Mouse (Mus musculus) thymus, adult 2 months (tissue): ENCODE results near the gene Stat3. TPM values are rescaled to one million over a fixed set of nuclear protein-coding genes. Genes with fewer than 3 reads are reported as not detected.

ENCODE experiments used
- DNase-seq: peaks from one replicate; pipeline ENCODE4 v3.0.0; 2021
- H3K27ac ChIP-seq: fragments of 200-500 bp; 2 replicates; pipeline ENCODE4 v1.5.1; 2012; ENCODE audit warnings: low read length, control low read depth; ENCODE audit not compliant: control insufficient read depth, insufficient read depth
- H3K27me3 ChIP-seq: fragments of 200-500 bp; 2 replicates; pipeline ENCODE4 v1.6.1; 2012; ENCODE audit warnings: mild to moderate bottlenecking, low read length, moderate library complexity, mixed read lengths; ENCODE audit not compliant: control insufficient read depth, insufficient read depth
- H3K36me3 ChIP-seq: fragments of 200-500 bp; 2 replicates; pipeline ENCODE4 v1.6.1; 2012; ENCODE audit warnings: mild to moderate bottlenecking, low read length, moderate library complexity; ENCODE audit not compliant: control insufficient read depth, insufficient read depth
- H3K4me1 ChIP-seq: fragments of 200-500 bp; replicated peaks from 2 replicates; pipeline ENCODE4 v1.6.1; 2012; ENCODE audit warnings: low read length; ENCODE audit not compliant: control insufficient read depth, insufficient read depth
- H3K4me3 ChIP-seq: fragments of 200-500 bp; 2 replicates; pipeline ENCODE4 v1.5.1; 2012; ENCODE audit warnings: mild to moderate bottlenecking, low read length, control low read depth, moderate library complexity; ENCODE audit not compliant: control insufficient read depth, insufficient read depth
- CTCF ChIP-seq: fragments of 200-500 bp; IDR thresholded peaks from 2 replicates; pipeline ENCODE4 v1.5.1; 2012; ENCODE audit warnings: mild to moderate bottlenecking, control low read depth, low read length, moderate library complexity, borderline replicate concordance; ENCODE audit not compliant: control insufficient read depth, poor library complexity, insufficient read depth; ENCODE audit errors: extremely low read depth
- POLR2A ChIP-seq: fragments of 200-500 bp; IDR thresholded peaks from 2 replicates; pipeline ENCODE4 v1.6.1; 2012; ENCODE audit warnings: mild to moderate bottlenecking, low read length, control low read depth, moderate library complexity; ENCODE audit not compliant: control insufficient read depth, poor library complexity, insufficient read depth; ENCODE audit errors: extremely low read depth
- WGBS: fragments of 180-500 bp; shearing (Covaris S2); methylation state at CpG from one replicate; pipeline ENCODE4 v1.1.7; 2018; 5-methylcytosine and 5-hydroxymethylcytosine counted together
- polyA plus RNA-seq: library from polyadenylated mRNA; depleted of rRNA; stranded (reverse); fragments of >200 nt; gene quantifications from 2 replicates; pipeline ENCODE4 v1.2.3, GENCODE M21; 2012

Gene Stat3
- polyA plus RNA-seq, 1 experiment, result 147 TPM

GRCm38 (mm10) chr11:100959826-100960225 is 20.5 kb upstream of the Stat3 start:
- Histone ChIP-seq H3K27ac (no peak overlapping the region), H3K4me1 (peaks cover 3% of the 10 kb centered on the region), H3K4me3 (no peak overlapping the region), H3K36me3 (no peaks in the 10 kb centered on the region), H3K27me3 (no peaks in the 10 kb centered on the region)
- WGBS, result 38% methylated on average over 3 of the region's 3 CpGs
- no peak for DNase-seq
- TF ChIP-seq CTCF (no peak), POLR2A (no peak)

- TF ChIP-seq POLR2A (no peak), CTCF (no peak)
- Histone ChIP-seq H3K4me3 (no peak overlapping the region), H3K27me3 (no peaks in the 10 kb centered on the region), H3K27ac (no peak overlapping the region), H3K36me3 (no peaks in the 10 kb centered on the region), H3K4me1 (peaks cover 3% of the 10 kb centered on the region; the same call in 1 of the 2 replicates)
- peak; percentile 66 for DNase-seq
- 15% methylated on average over 14 of the region's 14 CpGs for WGBS
Observed at GRCm38 (mm10) chr11:100959464-100959810, 20.1 kb upstream of the Stat3 start.

- Histone ChIP-seq H3K4me3 (no peak overlapping the region), H3K27ac (no peak overlapping the region), H3K27me3 (no peaks in the 10 kb centered on the region), H3K36me3 (no peaks in the 10 kb centered on the region), H3K4me1 (peaks cover 3% of the 10 kb centered on the region; the same call in 1 of the 2 replicates)
- 91% methylated on average over 76 of the region's 76 CpGs for WGBS
- DNase-seq, result no peak
- TF ChIP-seq CTCF (no peak), POLR2A (no peak)
Observed at GRCm38 (mm10) chr11:100958613-100959463, 19.5 kb upstream of the Stat3 start.

- DNase-seq, result no peak
- 67% methylated on average over 6 of the region's 6 CpGs for WGBS
- no peak overlapping the region for H3K4me3 ChIP-seq
- no peaks in the 10 kb centered on the region for H3K27me3 ChIP-seq
- H3K36me3 ChIP-seq, result no peaks in the 10 kb centered on the region
- TF ChIP-seq POLR2A, result no peak
- TF ChIP-seq CTCF, result no peak
- H3K27ac ChIP-seq, result no peak overlapping the region
- peaks cover 3% of the 10 kb centered on the region; the same call in 1 of the 2 replicates for H3K4me1 ChIP-seq
Observed at GRCm38 (mm10) chr11:100957915-100958469, 18.7 kb upstream of the Stat3 start.

DNA sequence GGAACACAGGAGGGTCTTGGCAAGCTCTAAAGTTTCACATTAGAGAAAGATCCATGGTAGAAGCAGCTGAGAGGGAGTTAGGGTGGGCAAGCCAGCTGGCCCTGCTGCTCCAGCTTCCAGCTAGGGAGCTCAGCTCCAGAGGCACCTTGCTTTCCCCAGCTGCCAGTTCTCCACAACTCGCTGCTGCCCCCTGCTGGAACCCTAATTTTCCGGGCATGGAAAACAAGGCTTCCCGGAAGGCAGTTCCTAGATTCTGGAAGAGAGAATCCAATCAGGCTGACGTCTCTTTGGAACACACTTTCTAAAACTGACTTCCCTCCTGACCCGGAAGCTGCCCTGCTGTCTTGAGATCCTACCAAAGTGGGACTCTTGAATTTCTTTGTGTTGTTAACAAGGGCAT is 17.9 kb upstream of the Stat3 start:
- TF ChIP-seq CTCF (peak; percentile 82), POLR2A (no peak)
- Histone ChIP-seq H3K4me3 (no peak overlapping the region), H3K27ac (no peak overlapping the region), H3K27me3 (no peaks in the 10 kb centered on the region), H3K36me3 (no peaks in the 10 kb centered on the region), H3K4me1 (peaks cover 4% of the 10 kb centered on the region)
- WGBS, result 12% methylated on average over 5 of the region's 5 CpGs
- peak; percentile 80 for DNase-seq

DNA sequence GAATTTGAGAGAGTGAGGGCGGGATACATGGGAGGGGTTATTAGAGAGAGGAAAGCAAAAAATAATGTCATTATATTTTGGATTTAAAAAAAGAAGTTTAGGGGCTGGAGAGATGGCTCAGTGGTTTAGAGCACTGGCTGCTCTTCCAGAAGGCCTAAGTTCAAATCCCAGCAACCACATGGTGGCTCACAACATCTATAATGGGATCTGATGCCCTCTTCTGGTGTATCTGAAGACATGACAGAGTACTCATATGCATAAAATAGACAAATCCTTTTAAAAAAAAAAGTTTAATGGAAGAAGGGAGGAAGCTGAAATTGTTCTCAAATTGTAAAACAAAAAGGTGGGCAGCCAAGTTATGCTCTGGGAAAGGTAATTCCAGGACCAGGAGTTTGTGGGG is 10.2 kb upstream of the Stat3 start:
- TF ChIP-seq CTCF (no peak), POLR2A (no peak)
- peaks cover 6% of the 10 kb centered on the region for H3K4me1 ChIP-seq
- no peak for DNase-seq
- no peaks in the 10 kb centered on the region for H3K36me3 ChIP-seq
- H3K4me3 ChIP-seq, result no peak overlapping the region
- WGBS, result 100% methylated on average over 1 of the region's 1 CpGs
- H3K27me3 ChIP-seq, result no peaks in the 10 kb centered on the region
- H3K27ac ChIP-seq, result no peak overlapping the region

GRCm38 (mm10) chr11:100948317-100948716 is 9.0 kb upstream of the Stat3 start:
- no peak overlapping the region for H3K27ac ChIP-seq
- 13% methylated on average over 4 of the region's 4 CpGs for WGBS
- H3K4me3 ChIP-seq, result no peak overlapping the region
- TF ChIP-seq CTCF (no peak), POLR2A (no peak)
- no peaks in the 10 kb centered on the region for H3K36me3 ChIP-seq
- H3K27me3 ChIP-seq, result no peaks in the 10 kb centered on the region
- peaks cover 6% of the 10 kb centered on the region for H3K4me1 ChIP-seq
- no peak for DNase-seq
